Mouse (Mus musculus): ENCODE results near the gene Hist1h2ah. TPM values are rescaled to one million over a fixed set of nuclear protein-coding genes. Genes with fewer than 3 reads are reported as not detected.
"Not testable (repeated sequence)": the region's sequence is repeated elsewhere in the genome, so short reads cannot be mapped to it uniquely, and the experiment has no call there.

Hist1h2ah gene
- 9.8 and 11.2 TPM in 2 replicates for polyA plus RNA-seq (2015; fragmentation: Nextera tagmentation; extraction: Ambion mirVana)

DNA sequence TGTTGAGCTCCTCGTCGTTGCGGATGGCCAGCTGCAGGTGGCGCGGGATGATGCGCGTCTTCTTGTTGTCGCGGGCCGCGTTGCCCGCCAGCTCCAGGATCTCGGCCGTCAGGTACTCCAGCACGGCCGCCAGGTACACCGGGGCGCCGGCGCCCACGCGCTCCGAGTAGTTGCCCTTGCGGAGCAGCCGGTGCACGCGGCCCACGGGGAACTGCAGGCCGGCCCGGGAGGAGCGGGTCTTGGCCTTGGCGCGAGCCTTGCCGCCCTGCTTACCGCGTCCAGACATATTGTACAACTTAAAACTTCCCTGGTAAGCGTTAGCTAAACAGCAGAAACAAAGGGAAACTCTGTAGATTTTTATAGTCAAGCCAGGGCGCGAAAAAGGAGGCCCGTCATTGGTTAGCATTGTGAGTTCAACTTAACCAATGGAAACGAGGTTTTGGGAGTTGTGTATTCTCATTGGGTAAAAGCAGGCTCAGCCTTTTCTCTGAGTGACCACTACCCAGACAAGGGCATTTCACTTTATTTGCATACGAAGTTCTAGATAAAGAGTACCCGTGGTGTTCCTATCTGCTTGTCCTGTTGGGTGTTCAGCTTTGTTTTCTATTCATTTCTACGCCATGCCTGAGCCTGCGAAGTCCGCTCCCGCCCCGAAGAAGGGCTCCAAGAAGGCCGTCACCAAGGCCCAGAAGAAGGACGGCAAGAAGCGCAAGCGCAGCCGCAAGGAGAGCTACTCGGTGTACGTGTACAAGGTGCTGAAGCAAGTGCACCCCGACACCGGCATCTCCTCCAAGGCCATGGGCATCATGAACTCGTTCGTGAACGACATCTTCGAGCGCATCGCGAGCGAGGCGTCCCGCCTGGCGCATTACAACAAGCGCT lies at the start of gene Hist1h2ah, which contains the start of gene Hist1h2bk:
Gene Hist1h2ah, minus strand, starts transcription at position 302 of the 882 bp plus-strand sequence.
Gene Hist1h2bk, plus strand, starts transcription at position 604 of the 882 bp plus-strand sequence.
- H3K36me3 ChIP-seq; H3K27me3 ChIP-seq; H3K9me3 ChIP-seq (replicated peaks): not testable (repeated sequence)
- peak; percentile 98 for ATAC-seq (replicated peaks; ENCODE audit: low FRiP score)
- Histone ChIP-seq H3K4me2 (peak within 1 kb of the TSS; percentile 59), H3K27ac (peak within 1 kb of the TSS; percentile 94), H3K4me3 (replicated peaks) (peak within 1 kb of the TSS; percentile 45), H3K4me1 (peaks cover 38% of the 10 kb centered on the region), H3K9ac (peak within 1 kb of the TSS; percentile 55)
- WGBS, result under 1% methylated on average over 24 of the region's 69 CpGs

DNA sequence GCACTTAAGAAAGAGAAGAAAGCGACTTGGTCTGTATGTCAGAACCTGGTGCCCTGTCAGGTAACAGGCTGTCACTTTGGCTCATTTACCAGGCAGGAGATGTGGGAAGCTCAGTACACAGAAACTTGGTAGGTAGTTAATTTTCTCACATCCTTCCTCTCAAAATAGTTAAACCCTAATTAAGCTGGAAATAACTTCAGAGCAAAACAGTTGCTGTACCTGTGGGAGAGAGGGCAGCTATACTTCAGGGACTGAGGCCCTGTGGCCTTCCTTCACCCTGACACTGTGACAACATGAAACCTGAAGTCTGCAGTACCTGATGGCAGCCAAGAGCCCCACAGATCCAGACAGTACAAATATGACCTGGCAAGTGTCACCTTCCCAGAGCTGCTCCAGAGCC lies 48.8 kb upstream of the Hist1h2ah start, which contains the start of gene Vmn1r188:
Gene Vmn1r188, plus strand, starts transcription at position 301 of the 400 bp plus-strand sequence.
- not testable (repeated sequence) for ATAC-seq (replicated peaks; ENCODE audit: low FRiP score); H3K9me3 ChIP-seq (replicated peaks); H3K27me3 ChIP-seq; H3K36me3 ChIP-seq; H3K9ac ChIP-seq; H3K4me1 ChIP-seq; H3K4me2 ChIP-seq; H3K27ac ChIP-seq; H3K4me3 ChIP-seq (replicated peaks)
- WGBS, result 82% methylated on average over 1 of the region's 1 CpGs

DNA sequence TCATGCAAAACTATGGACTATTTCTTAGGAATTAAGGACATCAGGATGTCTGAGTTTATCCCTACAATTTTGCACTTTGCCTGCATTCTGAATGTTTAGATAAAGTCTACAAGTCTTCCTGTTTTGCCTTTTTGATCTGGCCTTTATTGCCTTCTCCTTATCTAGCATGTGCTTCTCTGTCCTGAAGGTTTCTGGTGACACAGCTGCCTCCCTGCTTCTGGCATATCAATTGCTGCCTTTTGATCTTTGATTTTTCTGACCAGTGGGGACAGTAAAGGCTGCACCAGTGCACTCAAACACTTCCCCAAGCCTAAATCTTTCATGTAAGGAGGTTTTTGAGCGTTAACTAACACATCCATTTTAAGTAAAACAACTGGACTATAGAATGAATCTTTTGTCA lies 28.1 kb upstream of the Hist1h2ah start:
- no peak overlapping the region for H3K27ac ChIP-seq
- H3K4me2 ChIP-seq, result no peak overlapping the region
- no peak overlapping the region for H3K9ac ChIP-seq
- no peaks in the 10 kb centered on the region for H3K4me1 ChIP-seq
- H3K4me3 ChIP-seq (replicated peaks), result no peak overlapping the region
- H3K9me3 ChIP-seq (replicated peaks), result no peaks in the 10 kb centered on the region
- H3K27me3 ChIP-seq, result no peaks in the 10 kb centered on the region
- H3K36me3 ChIP-seq, result no peaks in the 10 kb centered on the region
- 44% methylated on average over 1 of the region's 1 CpGs for WGBS
- no peak for ATAC-seq (replicated peaks; ENCODE audit: low FRiP score)

DNA sequence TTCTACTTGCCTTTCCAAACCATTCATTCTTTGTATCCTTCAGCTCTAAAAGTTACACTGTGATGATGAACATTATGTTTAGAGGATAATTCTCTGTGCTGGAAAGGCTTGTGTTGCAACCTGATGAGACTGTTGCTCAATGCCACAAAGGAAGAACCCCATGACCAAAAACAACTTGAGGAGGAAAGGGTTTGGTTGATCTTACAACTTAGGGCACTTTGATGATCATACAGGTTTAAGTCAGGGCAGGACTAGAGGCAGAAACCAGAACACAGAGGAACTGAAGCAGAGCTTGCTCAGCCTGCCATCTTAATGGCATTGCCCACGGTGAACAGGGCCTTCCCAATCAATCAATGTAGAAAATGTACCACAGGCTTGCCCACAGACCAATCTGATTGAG lies 26.1 kb upstream of the Hist1h2ah start:
- Histone ChIP-seq H3K27ac (no peak overlapping the region), H3K4me2 (no peak overlapping the region), H3K4me1 (no peaks in the 10 kb centered on the region), H3K9me3 (replicated peaks) (no peaks in the 10 kb centered on the region), H3K9ac (no peak overlapping the region), H3K4me3 (replicated peaks) (no peak overlapping the region), H3K27me3 (no peaks in the 10 kb centered on the region), H3K36me3 (no peaks in the 10 kb centered on the region)
- ATAC-seq (replicated peaks; ENCODE audit: low FRiP score), result no peak
- 79% methylated on average over 1 of the region's 1 CpGs for WGBS

DNA sequence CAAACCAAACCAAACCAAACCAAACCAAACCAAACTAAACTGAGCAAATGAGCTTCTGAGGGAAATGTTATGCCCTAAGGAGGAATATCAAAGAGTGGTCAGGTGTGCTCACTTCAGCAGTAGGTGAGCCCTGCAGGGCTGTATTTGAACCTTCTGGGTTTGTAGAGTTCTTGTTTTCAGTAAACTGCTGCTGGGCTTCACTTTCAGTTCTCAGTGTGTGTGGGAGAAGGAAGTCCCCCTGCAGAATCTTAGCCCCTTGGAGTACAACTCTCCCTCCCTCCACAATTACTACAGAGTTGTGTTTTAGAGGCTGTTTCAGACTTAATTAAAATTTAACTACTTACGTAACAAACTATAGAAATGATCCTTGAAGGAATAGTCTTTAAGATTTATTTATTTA lies 18.4 kb upstream of the Hist1h2ah start:
- H3K27me3 ChIP-seq, result no peaks in the 10 kb centered on the region
- WGBS, result 97% methylated on average over 1 of the region's 1 CpGs
- peaks cover 2% of the 10 kb centered on the region; the same call in 1 of the 2 replicates for H3K4me1 ChIP-seq
- H3K27ac ChIP-seq, result no peak overlapping the region
- ATAC-seq (replicated peaks; ENCODE audit: low FRiP score), result no peak
- H3K4me2 ChIP-seq, result no peak overlapping the region
- H3K9ac ChIP-seq, result no peak overlapping the region
- no peak overlapping the region for H3K4me3 ChIP-seq (replicated peaks)
- H3K36me3 ChIP-seq, result no peaks in the 10 kb centered on the region
- H3K9me3 ChIP-seq (replicated peaks), result no peaks in the 10 kb centered on the region

DNA sequence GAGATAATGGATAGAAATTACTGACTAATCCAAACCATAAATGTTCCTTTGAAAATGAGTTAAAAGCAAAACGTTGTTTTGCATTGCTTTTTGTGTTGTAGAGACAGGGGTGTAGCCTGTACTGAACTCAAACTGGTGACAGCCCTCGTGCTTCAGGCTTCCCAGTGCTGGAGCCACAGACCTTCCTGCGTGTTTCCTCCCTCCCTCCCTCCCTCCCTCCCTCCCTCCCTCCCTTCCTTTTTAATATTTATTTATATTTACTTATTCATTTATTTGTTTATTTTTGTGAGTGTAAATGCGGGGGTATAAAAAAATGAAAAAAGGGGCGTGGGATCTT lies 16.1 kb upstream of the Hist1h2ah start:
- Histone ChIP-seq H3K4me3 (replicated peaks) (peak overlapping the region; percentile 59), H3K9ac (peak overlapping the region; percentile 60), H3K27ac (peak overlapping the region; percentile 93), H3K4me2 (peak overlapping the region; percentile 69), H3K27me3 (no peaks in the 10 kb centered on the region), H3K36me3 (no peaks in the 10 kb centered on the region), H3K9me3 (replicated peaks) (no peaks in the 10 kb centered on the region), H3K4me1 (peaks cover 2% of the 10 kb centered on the region; the same call in 1 of the 2 replicates)
- ATAC-seq (replicated peaks; ENCODE audit: low FRiP score), result no peak
- 11% methylated on average over 5 of the region's 5 CpGs for WGBS

DNA sequence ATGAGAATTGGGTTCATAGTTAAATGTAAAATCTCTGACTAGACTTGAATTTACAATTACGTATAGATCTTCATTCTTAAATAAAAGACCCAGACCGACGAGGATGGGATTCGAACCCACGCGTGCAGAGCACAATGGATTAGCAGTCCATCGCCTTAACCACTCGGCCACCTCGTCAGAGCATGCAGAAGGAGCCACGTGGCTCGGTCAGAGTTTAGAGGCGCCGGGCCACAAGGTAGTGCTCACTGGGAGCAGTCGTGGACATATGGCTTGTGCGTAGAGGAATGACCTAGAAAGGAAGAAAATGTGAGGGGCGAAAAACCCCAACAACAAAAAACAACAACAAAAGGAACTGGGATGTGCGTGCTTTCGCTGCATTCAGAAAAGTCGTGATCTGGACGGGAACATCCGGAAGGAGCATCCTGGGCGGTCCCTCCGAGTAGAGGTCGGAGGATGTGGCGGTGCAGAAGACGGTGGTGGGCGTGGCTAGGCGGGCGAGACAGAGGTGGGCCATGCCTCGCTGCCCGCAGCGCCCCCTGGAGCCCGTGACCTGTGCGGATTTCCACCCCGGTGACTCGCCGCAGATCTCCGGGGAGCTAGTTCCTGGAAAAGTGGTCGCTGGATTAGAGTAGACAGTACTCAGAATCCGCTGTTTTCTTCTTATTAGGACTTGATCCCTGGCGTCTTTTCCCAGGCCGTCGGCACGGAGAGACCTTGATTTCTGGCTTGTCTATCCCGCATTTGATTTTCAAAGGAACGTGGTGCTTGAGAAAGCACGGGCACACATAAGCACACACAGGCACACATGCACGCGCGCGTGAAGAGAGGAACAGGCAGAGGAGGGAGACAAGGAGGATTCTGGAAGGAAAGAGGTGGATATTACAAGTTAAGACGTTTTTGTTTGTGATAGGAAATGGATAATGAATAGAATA lies 15.5 kb upstream of the Hist1h2ah start:
- Histone ChIP-seq H3K27me3 (no peaks in the 10 kb centered on the region), H3K4me3 (replicated peaks) (peak overlapping the region; percentile 59), H3K4me2 (peak overlapping the region; percentile 69), H3K9me3 (replicated peaks) (no peaks in the 10 kb centered on the region), H3K4me1 (peaks cover 2% of the 10 kb centered on the region; the same call in 1 of the 2 replicates), H3K27ac (peak overlapping the region; percentile 93), H3K9ac (peak overlapping the region; percentile 60), H3K36me3 (no peaks in the 10 kb centered on the region)
- peak; percentile 96 for ATAC-seq (replicated peaks; ENCODE audit: low FRiP score)
- WGBS, result under 1% methylated on average over 52 of the region's 52 CpGs

DNA sequence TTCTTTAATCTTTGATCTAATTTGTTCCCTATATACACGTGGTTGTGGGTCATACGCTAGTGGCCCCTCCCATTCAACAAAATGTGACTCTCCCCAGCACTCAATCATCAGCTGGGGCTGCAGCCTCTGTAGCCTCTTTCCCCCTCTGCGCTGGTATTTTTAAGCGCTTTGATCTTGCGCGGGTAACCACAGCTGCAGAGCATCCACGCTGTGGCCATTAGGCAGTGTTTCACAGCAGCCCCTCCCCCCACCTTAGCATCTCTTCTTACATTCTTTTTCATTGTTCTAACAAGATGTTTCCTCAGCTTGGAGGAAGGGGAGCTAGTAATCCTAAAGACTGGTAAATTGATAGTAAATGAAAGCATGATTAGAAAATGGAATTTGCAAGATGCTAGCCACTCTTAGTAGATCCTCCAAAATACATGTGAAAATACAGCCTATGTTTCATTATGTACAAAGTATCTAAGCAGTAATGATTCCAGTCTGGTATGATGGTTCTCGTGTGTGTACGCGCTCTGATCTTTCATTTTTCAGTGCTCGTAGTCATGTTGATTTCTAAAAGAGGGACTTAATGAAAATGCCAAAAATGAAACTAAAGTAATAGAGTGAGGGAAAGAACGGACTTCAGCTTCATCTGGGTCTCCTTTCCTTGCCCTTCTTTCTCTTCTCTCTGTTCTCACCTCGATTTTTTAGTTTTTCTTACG lies 14.5 kb upstream of the Hist1h2ah start:
- under 1% methylated on average over 14 of the region's 14 CpGs for WGBS
- Histone ChIP-seq H3K4me1 (peaks cover 2% of the 10 kb centered on the region; the same call in 1 of the 2 replicates), H3K27ac (peak overlapping the region; percentile 93), H3K9me3 (replicated peaks) (no peaks in the 10 kb centered on the region), H3K4me2 (peak overlapping the region; percentile 69), H3K4me3 (replicated peaks) (peak overlapping the region; percentile 59), H3K36me3 (no peaks in the 10 kb centered on the region), H3K9ac (peak overlapping the region; percentile 19; the same call in 1 of the 2 replicates), H3K27me3 (no peaks in the 10 kb centered on the region)
- peak; percentile 24; the same call in 1 of the 2 replicates for ATAC-seq (replicated peaks; ENCODE audit: low FRiP score)

DNA sequence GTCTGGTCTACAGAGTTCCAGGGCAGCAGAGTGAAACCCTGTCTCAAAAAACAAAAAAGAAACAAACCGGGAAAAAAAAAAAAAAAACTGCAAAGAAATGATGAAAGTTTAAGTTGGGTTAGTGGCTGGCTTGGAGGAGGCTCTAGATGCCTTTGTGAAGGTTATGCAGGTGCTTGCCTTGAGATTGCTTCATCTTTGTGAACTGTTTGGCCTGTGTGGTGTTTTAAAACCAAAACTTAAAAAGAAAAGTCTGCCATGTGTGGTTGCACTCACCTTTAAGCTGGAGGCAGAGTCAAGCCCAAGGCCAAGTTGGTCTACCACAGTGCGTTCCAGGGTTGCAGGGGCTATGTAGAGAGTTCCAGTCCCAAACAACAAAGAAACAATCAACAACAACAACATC lies 13.7 kb upstream of the Hist1h2ah start:
- Histone ChIP-seq H3K9me3 (replicated peaks) (no peaks in the 10 kb centered on the region), H3K27me3 (no peaks in the 10 kb centered on the region), H3K36me3 (no peaks in the 10 kb centered on the region), H3K9ac (no peak overlapping the region), H3K4me2 (no peak overlapping the region), H3K4me3 (replicated peaks) (no peak overlapping the region), H3K27ac (no peak overlapping the region), H3K4me1 (peaks cover 8% of the 10 kb centered on the region)
- ATAC-seq (replicated peaks; ENCODE audit: low FRiP score), result no peak
- 83% methylated on average over 2 of the region's 2 CpGs for WGBS

DNA sequence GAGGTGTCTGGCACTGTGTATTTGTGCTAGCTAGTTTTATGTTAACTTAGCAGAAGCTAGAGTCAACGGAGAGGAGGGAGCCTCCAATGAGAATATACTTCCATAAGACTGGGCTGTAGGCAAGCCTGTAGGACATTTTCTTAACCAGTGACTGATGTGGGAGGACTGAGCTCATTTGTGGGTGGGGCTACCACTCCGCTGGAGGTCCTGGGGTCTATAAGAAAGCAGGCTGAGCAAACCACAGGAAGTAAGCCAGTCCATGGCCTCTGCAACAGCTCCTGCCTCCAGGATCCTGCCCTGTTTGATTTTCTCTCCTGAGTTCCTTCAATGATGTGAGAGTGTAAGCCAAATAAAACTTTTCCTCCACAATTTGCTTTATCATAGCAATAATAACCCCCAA lies 9.9 kb upstream of the Hist1h2ah start:
- Histone ChIP-seq H3K4me1 (peaks cover 17% of the 10 kb centered on the region), H3K27me3 (no peaks in the 10 kb centered on the region), H3K36me3 (no peaks in the 10 kb centered on the region), H3K27ac (no peak overlapping the region), H3K9ac (no peak overlapping the region), H3K4me3 (replicated peaks) (no peak overlapping the region), H3K4me2 (no peak overlapping the region), H3K9me3 (replicated peaks) (no peaks in the 10 kb centered on the region)
- 49% methylated on average over 2 of the region's 2 CpGs for WGBS
- no peak for ATAC-seq (replicated peaks; ENCODE audit: low FRiP score)

DNA sequence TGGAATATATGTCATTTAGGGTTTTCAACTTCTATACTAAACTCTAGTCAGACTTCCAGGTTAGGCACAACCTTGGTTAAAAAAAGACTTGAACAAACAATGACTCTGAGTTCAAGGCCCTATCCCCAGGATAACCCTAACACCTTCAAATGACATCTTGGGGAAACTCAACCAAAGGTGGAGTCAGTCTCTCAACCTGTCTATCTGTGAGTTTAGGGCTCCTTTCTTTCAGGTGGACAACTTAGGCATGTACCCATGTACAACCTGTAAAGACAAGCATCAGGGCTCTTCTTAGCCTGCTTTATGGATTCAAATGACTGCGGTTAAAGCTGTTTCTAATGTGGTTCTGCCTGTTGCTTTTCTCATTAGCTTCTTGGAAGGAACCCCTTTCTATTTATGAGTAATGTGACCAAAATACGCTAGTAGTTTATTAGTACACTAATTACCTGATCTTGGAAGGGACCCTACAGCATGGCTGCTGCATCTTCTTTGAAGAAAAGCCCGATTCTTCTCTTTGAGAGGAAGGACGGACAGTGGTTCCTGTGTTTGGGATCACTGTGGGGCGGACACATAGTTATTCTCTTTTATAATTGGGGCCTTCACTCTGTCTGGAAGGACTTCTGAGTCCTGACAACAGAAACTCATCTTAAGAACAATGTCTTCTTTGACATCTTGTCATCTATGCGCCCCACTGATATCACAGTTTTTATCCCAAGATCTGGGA lies 9.2 kb upstream of the Hist1h2ah start:
- no peak for ATAC-seq (replicated peaks; ENCODE audit: low FRiP score)
- WGBS, result 89% methylated on average over 6 of the region's 6 CpGs
- Histone ChIP-seq H3K4me3 (replicated peaks) (peak overlapping the region; percentile 44), H3K36me3 (no peaks in the 10 kb centered on the region), H3K27ac (peak overlapping the region; percentile 89; the same call in 1 of the 2 replicates), H3K4me2 (peak overlapping the region; percentile 61), H3K9me3 (replicated peaks) (no peaks in the 10 kb centered on the region), H3K27me3 (no peaks in the 10 kb centered on the region), H3K4me1 (peaks cover 18% of the 10 kb centered on the region), H3K9ac (no peak overlapping the region)

All from kidney, embryonic 15.5 days (tissue).